8 mouse cellular contexts compared by ENCODE assay signal in genomic region chr3:31166365-31166871, GRCm38 (mm10). TPM values are rescaled to one million over a fixed set of nuclear protein-coding genes. Genes with fewer than 3 reads are reported as not detected.
DNase-seq lines count a peak whose midpoint lies in the region; ATAC-seq and TF ChIP-seq lines count a peak whose summit lies in the region.

No protein-coding gene starts in this region.

- no peak for TF ChIP-seq EP300 in stomach, postnatal 0 days (optimal IDR thresholded peaks at IDR 0.05)

- no peak for DNase-seq in frontal cortex, postnatal 25 days (ENCODE audit: low spot score in 2 of 2)
- no peak for DNase-seq in neural tube, embryonic 10.5 days (ENCODE audit: extremely low spot score, low spot score)
- peak; percentile 50 to 58 for DNase-seq in layer of hippocampus, postnatal 36 days
- no peak for DNase-seq in stomach, postnatal 0 days (ENCODE audit: low spot score)
- DNase-seq in spleen, postnatal 4 days (ENCODE audit: low spot score in 2 of 2), result no peak
- no peak for DNase-seq in adrenal gland, adult 2 months

- H3K27me3 ChIP-seq in neural tube, embryonic 13.5 days, result no peaks in the 10 kb centered on the region
- H3K27me3 ChIP-seq in stomach, postnatal 0 days (ENCODE audit: control insufficient read depth, insufficient read depth, low read length), result no peaks in the 10 kb centered on the region

- peak; percentile 87 for ATAC-seq in frontal cortex, adult (ENCODE audit: low TSS enrichment)
- peak; percentile 72; the same call in 1 of the 2 replicates for ATAC-seq in neural tube, embryonic 13.5 days (ENCODE audit: low read depth)
- ATAC-seq in stomach, postnatal 0 days (ENCODE audit: low FRiP score, low TSS enrichment), result no peak

- H3K4me3 ChIP-seq in neural tube, embryonic 13.5 days, result no peak overlapping the region
- H3K4me3 ChIP-seq in stomach, postnatal 0 days (ENCODE audit: low read depth, low read length), result no peak overlapping the region

- no peaks in the 10 kb centered on the region for H3K36me3 ChIP-seq in neural tube, embryonic 13.5 days
- no peaks in the 10 kb centered on the region for H3K36me3 ChIP-seq in stomach, postnatal 0 days (ENCODE audit: control insufficient read depth, insufficient read depth, low read length)

- H3K27ac ChIP-seq in neural tube, embryonic 13.5 days (replicated peaks), result no peak overlapping the region
- H3K27ac ChIP-seq in stomach, postnatal 0 days (replicated peaks), result no peak overlapping the region

- no peak overlapping the region for H3K9ac ChIP-seq in neural tube, embryonic 13.5 days
- H3K9ac ChIP-seq in stomach, postnatal 0 days (ENCODE audit: low read length), result no peak overlapping the region

- 46% methylated on average over 12 of the region's 12 CpGs for WGBS in neural tube, embryonic 13.5 days
- WGBS in stomach, postnatal 0 days, result 38% methylated on average over 12 of the region's 12 CpGs

- no peaks in the 10 kb centered on the region for H3K9me3 ChIP-seq in neural tube, embryonic 13.5 days
- H3K9me3 ChIP-seq in stomach, postnatal 0 days (ENCODE audit: control insufficient read depth, low read length), result no peaks in the 10 kb centered on the region

- no peak for TF ChIP-seq CTCF in stomach, postnatal 0 days (IDR thresholded peaks at IDR 0.05; ENCODE audit: low read depth)

- H3K4me2 ChIP-seq in neural tube, embryonic 13.5 days, result no peak overlapping the region
- peak overlapping the region; percentile 27; the same call in 1 of the 2 replicates for H3K4me2 ChIP-seq in stomach, postnatal 0 days (replicated peaks; ENCODE audit: low read depth)

- 0 out of 2 replicates have a peak, but pooled peaks cover 5% of the 10 kb centered on the region for H3K4me1 ChIP-seq in neural tube, embryonic 13.5 days (replicated peaks)
- H3K4me1 ChIP-seq in stomach, postnatal 0 days (replicated peaks; ENCODE audit: control insufficient read depth, insufficient read depth), result no peaks in the 10 kb centered on the region

RNA-seq across cellular contexts. Expression of gene Cldn11, which starts 16.7 kb away (rescaled TPM):
- 62.9 and 75.1 TPM in 2 replicates for polyA plus RNA-seq in neural tube, embryonic 13.5 days (2015; fragmentation: Nextera tagmentation; extraction: Ambion mirVana)
- 100 to 1,000 TPM; 200 to 204 TPM for total RNA-seq in layer of hippocampus, postnatal 36 days (2021)
- polyA plus RNA-seq in stomach, postnatal 0 days (2015; fragmentation: Nextera tagmentation; extraction: Ambion mirVana), result 0.50 and 0.88 TPM in 2 replicates
- total RNA-seq in adrenal gland, adult 2 months (2021), result 10 to 100 TPM in 1 of 2 experiments, 1 to 10 TPM in 1; 7.6 to 16.5 TPM
- 11.5 and 15.0 TPM in 2 replicates for polyA plus RNA-seq in adrenal gland, adult 2 months (2012; rRNA removed)

Comparison
In these comparisons a context has a peak if more than half of its experiments do, and no peak if none do; other contexts are left out.
1. DNase-seq: peak in layer of hippocampus, postnatal 36 days (2 of 2); none in frontal cortex, postnatal 25 days (0 of 2), neural tube, embryonic 10.5 days (single experiment), stomach, postnatal 0 days (single experiment), spleen, postnatal 4 days (0 of 2) and adrenal gland, adult 2 months (single experiment).